Mouse (Mus musculus) stomach, embryonic 16.5 days (tissue): ENCODE measurements at regions not wholly inside any gene's neighbourhood (a gene's known extent, or its start where the extent isn't known, plus 50 kb on each side); places are given as distances from the start of the nearest gene placed in this dataset.

ENCODE experiments used
- ATAC-seq: fragments of 200-750 bp; cut with Nextera tagmentation; 2 replicates; pipeline ENCODE4 v1.8.0; 2017; ENCODE audit warnings: moderate number of reproducible peaks, moderate TSS enrichment; ENCODE audit not compliant: insufficient read depth, low FRiP score
- H3K27ac ChIP-seq: fragments of 300-500 bp; sonication (generic); 2 replicates; pipeline ENCODE4 v1.5.1; 2014; ENCODE audit warnings: low read length
- H3K27me3 ChIP-seq: fragments of 300-500 bp; sonication (generic); 2 replicates; pipeline ENCODE4 v1.6.1; 2014; ENCODE audit warnings: low read length, control low read depth, mixed read lengths; ENCODE audit not compliant: control insufficient read depth, insufficient read depth
- H3K36me3 ChIP-seq: fragments of 300-500 bp; sonication (generic); 2 replicates; pipeline ENCODE4 v1.6.1; 2014; ENCODE audit warnings: low read length; ENCODE audit not compliant: control insufficient read depth, insufficient read depth
- H3K4me1 ChIP-seq: fragments of 300-500 bp; sonication (generic); 2 replicates; pipeline ENCODE4 v1.6.1; 2014; ENCODE audit warnings: low read length, control low read depth, mixed read lengths; ENCODE audit not compliant: control insufficient read depth, insufficient read depth
- H3K4me2 ChIP-seq: fragments of 300-500 bp; sonication (generic); 2 replicates; pipeline ENCODE4 v1.6.1; 2014; ENCODE audit warnings: low read depth, low read length, mixed read lengths
- H3K4me3 ChIP-seq: fragments of 300-500 bp; sonication (generic); replicated peaks from 2 replicates; pipeline ENCODE4 v1.5.1; 2014; ENCODE audit warnings: mild to moderate bottlenecking, low read length
- H3K9ac ChIP-seq: fragments of 300-500 bp; sonication (generic); 2 replicates; pipeline ENCODE4 v1.6.1; 2014; ENCODE audit warnings: low read length
- H3K9me3 ChIP-seq: fragments of 300-500 bp; sonication (generic); replicated peaks from 2 replicates; pipeline ENCODE4 v1.6.1; 2016; ENCODE audit warnings: low read length, control low read depth; ENCODE audit not compliant: control insufficient read depth
- WGBS: fragments of 180-500 bp; shearing (Covaris S2); extraction: QIAGEN DNeasy Blood & Tissue Kit; methylation state at CpG from one replicate; pipeline ENCODE4 v1.1.7; 2014; 5-methylcytosine and 5-hydroxymethylcytosine counted together

DNA sequence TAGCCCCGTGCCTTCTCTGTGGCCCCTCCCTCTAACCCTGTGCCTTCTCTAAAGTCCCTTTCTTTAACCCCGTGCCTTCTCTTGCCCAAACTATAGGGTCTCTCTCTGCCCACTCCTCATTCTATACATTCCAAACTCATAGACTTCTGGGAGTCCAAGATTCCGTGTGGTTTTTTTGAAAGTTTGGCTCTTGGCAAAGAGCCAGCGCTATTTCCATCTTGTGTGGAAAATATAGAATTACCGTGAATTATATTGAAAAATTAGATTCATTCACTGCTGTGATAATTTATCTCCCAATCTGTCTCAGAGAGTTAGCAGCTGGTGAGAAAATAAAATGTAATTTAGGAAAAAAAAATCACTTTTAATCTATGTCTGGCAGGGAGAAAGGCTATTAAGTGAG is 234.6 kb downstream of the CK137956 start:
- WGBS = 43% methylated on average over 5 of the region's 5 CpGs
- H3K27me3 ChIP-seq = no peaks in the 10 kb centered on the region
- H3K27ac ChIP-seq = no peak overlapping the region
- H3K4me2 ChIP-seq = no peak overlapping the region
- no peak overlapping the region for H3K9ac ChIP-seq
- H3K4me1 ChIP-seq = no peaks in the 10 kb centered on the region
- H3K36me3 ChIP-seq = no peaks in the 10 kb centered on the region
- no peak overlapping the region for H3K4me3 ChIP-seq
- H3K9me3 ChIP-seq = no peaks in the 10 kb centered on the region
- no peak for ATAC-seq

DNA sequence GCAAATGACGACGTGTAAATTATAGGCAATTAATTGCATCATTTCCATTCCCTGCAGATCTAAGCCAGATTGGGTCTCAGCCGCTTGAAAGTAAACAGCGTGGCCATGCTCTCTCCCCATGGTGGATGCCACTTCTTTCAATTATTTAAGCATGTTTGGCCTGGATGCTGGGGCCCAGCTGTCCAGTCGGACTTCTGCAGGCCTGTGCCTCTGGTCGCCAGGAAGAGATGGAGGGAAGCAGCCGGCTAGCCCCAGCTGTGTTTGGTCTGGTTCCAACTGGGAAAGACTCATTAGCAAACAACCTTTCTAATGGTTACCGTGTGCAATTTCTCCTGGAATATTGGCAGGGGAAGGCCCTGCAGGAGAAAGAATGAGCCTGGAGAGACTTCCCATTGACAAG is 236.1 kb downstream of the CK137956 start:
- Histone ChIP-seq H3K9me3 (no peaks in the 10 kb centered on the region), H3K4me3 (no peak overlapping the region), H3K9ac (no peak overlapping the region), H3K4me2 (no peak overlapping the region), H3K36me3 (no peaks in the 10 kb centered on the region), H3K4me1 (no peaks in the 10 kb centered on the region), H3K27me3 (no peaks in the 10 kb centered on the region), H3K27ac (no peak overlapping the region)
- no peak for ATAC-seq
- WGBS = 48% methylated on average over 8 of the region's 8 CpGs

DNA sequence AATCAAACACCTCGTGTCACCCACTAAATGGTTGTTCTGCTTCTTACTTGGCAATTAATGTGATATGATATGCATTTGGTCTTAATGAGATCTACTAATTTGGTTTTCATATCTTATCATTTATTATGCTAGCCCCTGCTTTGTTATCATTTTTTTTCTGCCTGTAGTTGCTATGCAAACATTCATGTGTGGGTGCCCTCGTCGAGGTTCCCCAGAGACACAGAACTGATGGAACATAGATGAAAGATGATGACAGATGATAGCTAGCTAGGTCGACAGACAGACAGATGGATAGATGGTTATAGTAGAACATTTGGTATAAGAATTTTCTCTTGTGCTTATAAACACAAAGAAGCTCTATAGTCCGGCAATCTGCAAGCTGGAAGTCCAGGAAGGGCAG is 252.1 kb downstream of the CK137956 start:
- no peak for ATAC-seq
- H3K4me1 ChIP-seq = no peaks in the 10 kb centered on the region
- no peaks in the 10 kb centered on the region for H3K36me3 ChIP-seq
- H3K4me2 ChIP-seq = no peak overlapping the region
- no peak overlapping the region for H3K27ac ChIP-seq
- no peak overlapping the region for H3K4me3 ChIP-seq
- H3K9ac ChIP-seq = no peak overlapping the region
- H3K9me3 ChIP-seq = no peaks in the 10 kb centered on the region
- 67% methylated on average over 5 of the region's 5 CpGs for WGBS
- H3K27me3 ChIP-seq = no peaks in the 10 kb centered on the region

DNA sequence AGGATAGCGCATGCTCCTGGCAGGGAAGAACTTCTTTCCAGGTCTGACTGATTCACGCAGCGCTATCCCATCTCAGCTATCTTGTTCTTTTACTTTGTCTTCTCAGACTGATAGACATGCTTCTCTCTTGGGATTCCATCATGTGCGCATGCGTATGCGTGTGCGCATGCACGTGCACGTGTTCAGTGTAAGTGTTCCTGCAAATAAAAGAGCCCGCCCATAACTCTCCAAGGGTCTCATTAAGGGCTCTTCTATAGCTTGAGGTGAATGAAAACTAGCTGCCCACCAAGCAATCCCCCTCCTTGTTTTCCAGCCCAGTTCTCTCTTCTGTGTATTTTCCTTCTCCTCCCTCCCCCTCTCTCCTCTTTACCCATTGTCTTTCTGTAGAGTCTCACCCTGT is 258.5 kb downstream of the CK137956 start:
- no peak overlapping the region for H3K4me3 ChIP-seq
- H3K4me1 ChIP-seq = no peaks in the 10 kb centered on the region
- H3K9ac ChIP-seq = no peak overlapping the region
- no peaks in the 10 kb centered on the region for H3K36me3 ChIP-seq
- H3K27ac ChIP-seq = no peak overlapping the region
- ATAC-seq = no peak
- no peaks in the 10 kb centered on the region for H3K27me3 ChIP-seq
- 92% methylated on average over 10 of the region's 10 CpGs for WGBS
- no peak overlapping the region for H3K4me2 ChIP-seq
- no peaks in the 10 kb centered on the region for H3K9me3 ChIP-seq

DNA sequence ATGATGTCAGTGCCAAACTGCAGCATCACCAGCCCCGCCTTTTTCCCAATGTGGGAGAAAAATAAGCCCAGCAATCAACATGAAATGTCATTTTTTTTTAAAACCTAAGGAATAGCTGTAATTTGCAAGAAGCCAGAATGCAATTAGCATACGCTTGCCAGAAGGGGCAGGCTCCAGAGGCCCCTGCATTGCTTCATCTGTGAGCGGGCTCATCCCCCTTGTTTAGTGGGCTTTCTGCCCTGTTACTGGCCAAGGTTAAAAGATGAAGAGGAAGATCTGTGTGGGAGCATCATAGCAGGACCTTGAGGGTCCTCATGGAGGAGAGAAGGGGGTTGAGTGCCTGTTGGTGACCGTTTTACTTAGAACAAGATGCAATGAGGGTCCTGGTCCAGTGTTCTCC is 259.9 kb downstream of the CK137956 start:
- Histone ChIP-seq H3K9ac (no peak overlapping the region), H3K4me1 (no peaks in the 10 kb centered on the region), H3K9me3 (no peaks in the 10 kb centered on the region), H3K27ac (no peak overlapping the region), H3K4me2 (no peak overlapping the region), H3K36me3 (no peaks in the 10 kb centered on the region), H3K4me3 (no peak overlapping the region), H3K27me3 (no peaks in the 10 kb centered on the region)
- ATAC-seq = no peak
- 62% methylated on average over 4 of the region's 4 CpGs for WGBS

DNA sequence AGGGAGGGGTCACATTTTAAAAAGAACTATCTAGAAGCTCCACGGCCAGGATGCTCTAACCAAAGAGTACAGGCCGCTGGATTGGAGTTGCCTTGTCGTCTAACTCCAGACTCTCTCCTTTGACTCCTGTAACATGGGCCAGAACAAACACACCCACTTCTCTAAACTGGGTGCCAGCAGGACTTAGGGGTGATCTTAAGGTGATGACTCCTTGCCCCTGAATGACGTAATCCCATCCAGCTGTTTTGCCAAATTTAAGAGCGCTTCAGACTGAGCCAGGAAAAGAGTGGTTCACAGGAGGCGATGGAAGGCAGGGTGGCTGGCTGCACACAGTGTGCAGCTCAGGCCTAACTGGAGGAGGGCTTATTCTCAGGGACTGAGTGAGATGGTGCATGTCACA is 261.0 kb downstream of the CK137956 start:
- Histone ChIP-seq H3K9me3 (no peaks in the 10 kb centered on the region), H3K9ac (no peak overlapping the region), H3K27ac (no peak overlapping the region), H3K36me3 (no peaks in the 10 kb centered on the region), H3K4me2 (no peak overlapping the region), H3K27me3 (no peaks in the 10 kb centered on the region), H3K4me1 (no peaks in the 10 kb centered on the region), H3K4me3 (no peak overlapping the region)
- 73% methylated on average over 6 of the region's 6 CpGs for WGBS
- no peak for ATAC-seq

DNA sequence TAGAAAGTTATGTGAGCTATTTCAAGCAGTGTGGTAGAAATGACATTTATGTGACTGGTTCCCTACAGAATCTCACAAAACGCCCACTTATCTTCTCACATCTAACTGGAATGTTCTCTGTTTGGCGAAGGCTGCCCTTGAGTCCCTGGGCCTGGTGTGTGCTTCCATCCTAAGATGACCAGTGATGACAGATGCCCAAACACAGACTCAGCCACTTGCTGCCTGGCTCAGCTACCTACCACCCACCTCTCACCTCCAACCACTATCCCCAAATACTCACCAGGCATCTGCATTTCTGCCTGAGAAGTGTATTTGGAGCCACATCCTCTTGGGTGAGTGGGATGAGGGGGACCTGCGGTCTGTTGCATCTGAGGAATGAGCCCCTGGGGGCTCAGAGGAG is 262.6 kb downstream of the CK137956 start:
- no peak for ATAC-seq
- Histone ChIP-seq H3K4me3 (no peak overlapping the region), H3K27me3 (no peaks in the 10 kb centered on the region), H3K9ac (no peak overlapping the region), H3K9me3 (no peaks in the 10 kb centered on the region), H3K4me1 (no peaks in the 10 kb centered on the region), H3K27ac (no peak overlapping the region), H3K4me2 (no peak overlapping the region), H3K36me3 (no peaks in the 10 kb centered on the region)
- 64% methylated on average over 3 of the region's 3 CpGs for WGBS

DNA sequence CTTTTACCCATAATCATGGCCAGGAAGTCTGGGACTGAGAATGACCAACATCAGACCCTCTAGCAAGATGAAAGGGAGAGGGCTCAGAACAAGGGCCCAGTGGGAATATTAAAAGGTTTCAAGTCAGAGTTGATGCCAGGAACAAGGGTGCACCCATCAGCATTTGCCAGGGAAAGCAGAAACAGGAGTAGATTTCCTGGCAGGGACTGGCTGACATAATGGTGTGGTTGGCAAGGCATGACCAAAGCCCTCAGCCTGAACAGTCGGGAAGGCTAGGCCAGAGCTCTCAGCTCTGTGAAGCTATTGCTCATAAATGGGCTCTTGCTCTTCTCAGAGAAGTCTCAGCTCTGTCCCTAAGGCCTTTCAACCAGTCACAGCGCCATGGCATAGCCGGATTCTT is 263.6 kb downstream of the CK137956 start:
- H3K4me3 ChIP-seq = no peak overlapping the region
- no peak overlapping the region for H3K9ac ChIP-seq
- H3K4me1 ChIP-seq = no peaks in the 10 kb centered on the region
- ATAC-seq = no peak
- H3K27ac ChIP-seq = no peak overlapping the region
- H3K27me3 ChIP-seq = no peaks in the 10 kb centered on the region
- 80% methylated on average over 3 of the region's 3 CpGs for WGBS
- no peak overlapping the region for H3K4me2 ChIP-seq
- H3K36me3 ChIP-seq = no peaks in the 10 kb centered on the region
- H3K9me3 ChIP-seq = no peaks in the 10 kb centered on the region

DNA sequence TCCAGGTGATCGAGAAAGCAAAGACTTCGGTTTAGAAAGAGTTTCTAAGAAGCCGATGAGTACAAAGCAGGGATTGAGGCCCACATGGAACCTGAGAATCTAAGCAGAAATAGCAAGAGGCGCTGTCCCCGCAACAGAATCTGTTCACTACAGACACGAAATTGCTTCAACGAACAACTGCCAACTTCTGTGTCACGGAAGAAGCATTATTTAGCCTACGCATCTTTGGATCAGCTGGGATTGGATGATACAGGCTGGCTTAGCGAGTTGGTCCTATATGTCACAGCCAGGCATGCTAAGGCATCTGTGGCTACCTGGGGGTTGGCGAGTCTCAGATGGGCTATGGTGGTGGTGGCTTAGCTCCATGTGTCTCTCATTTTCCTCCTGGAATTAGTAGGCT is 269.1 kb downstream of the CK137956 start:
- Histone ChIP-seq H3K27me3 (no peaks in the 10 kb centered on the region), H3K4me3 (no peak overlapping the region), H3K36me3 (no peaks in the 10 kb centered on the region), H3K9ac (no peak overlapping the region), H3K4me2 (no peak overlapping the region), H3K27ac (no peak overlapping the region), H3K4me1 (no peaks in the 10 kb centered on the region), H3K9me3 (no peaks in the 10 kb centered on the region)
- 88% methylated on average over 11 of the region's 11 CpGs for WGBS
- ATAC-seq = no peak

DNA sequence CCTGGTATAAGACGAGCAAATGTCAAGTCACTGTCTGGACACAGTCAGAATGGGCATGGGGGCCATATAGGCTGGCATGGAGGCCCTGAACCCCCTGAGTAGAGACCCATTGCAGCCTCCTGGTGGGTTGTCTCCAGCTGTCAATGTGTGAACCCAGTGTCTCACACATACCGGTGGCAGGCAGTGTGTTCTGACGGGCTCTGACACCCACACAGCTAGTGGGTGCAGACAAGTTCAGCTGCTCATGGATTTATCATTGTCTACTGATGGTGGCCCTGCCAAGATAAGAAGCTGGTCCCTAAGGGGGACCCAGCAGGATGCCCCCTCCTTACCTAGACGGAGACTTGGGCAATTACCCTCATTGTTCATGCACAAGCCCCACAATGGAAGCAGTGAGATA is 280.8 kb downstream of the CK137956 start:
- Histone ChIP-seq H3K4me2 (no peak overlapping the region), H3K9ac (no peak overlapping the region), H3K4me1 (no peaks in the 10 kb centered on the region), H3K27ac (no peak overlapping the region), H3K9me3 (no peaks in the 10 kb centered on the region), H3K27me3 (no peaks in the 10 kb centered on the region), H3K36me3 (no peaks in the 10 kb centered on the region), H3K4me3 (no peak overlapping the region)
- no peak for ATAC-seq
- 56% methylated on average over 4 of the region's 4 CpGs for WGBS
